Mouse (Mus musculus) c-Kit-positive CD71-positive TER-119-positive erythroid progenitor cells, embryonic 14.5 days (primary cell): Measurements from ENCODE around the gene Nxn.

Experiments used
- DNase-seq: peaks from one replicate; pipeline ENCODE4 v3.0.0-alpha.2; 2013; ENCODE audit warnings: low spot score

The Nxn gene

DNA sequence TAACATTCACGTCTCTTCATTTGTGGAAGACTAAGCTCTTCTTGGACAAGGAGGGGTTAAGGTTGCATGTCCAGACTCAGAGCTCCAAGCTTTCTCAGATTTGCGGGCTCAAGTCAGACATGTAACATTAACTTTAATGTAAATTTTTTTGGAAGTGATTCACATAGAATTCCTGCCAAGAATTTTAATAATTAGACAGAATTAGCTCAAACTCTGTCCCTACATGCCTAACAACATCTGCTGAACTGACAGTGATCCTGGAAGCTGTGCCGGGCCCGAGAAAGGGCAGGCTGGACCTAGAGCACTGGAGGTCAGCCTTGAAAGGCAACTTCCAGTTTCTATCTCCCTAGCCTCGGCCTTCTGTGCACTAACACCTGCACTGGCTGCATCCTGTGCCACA lies 66.7 kb downstream of the Nxn start:
- DNase-seq, result no peak

DNA sequence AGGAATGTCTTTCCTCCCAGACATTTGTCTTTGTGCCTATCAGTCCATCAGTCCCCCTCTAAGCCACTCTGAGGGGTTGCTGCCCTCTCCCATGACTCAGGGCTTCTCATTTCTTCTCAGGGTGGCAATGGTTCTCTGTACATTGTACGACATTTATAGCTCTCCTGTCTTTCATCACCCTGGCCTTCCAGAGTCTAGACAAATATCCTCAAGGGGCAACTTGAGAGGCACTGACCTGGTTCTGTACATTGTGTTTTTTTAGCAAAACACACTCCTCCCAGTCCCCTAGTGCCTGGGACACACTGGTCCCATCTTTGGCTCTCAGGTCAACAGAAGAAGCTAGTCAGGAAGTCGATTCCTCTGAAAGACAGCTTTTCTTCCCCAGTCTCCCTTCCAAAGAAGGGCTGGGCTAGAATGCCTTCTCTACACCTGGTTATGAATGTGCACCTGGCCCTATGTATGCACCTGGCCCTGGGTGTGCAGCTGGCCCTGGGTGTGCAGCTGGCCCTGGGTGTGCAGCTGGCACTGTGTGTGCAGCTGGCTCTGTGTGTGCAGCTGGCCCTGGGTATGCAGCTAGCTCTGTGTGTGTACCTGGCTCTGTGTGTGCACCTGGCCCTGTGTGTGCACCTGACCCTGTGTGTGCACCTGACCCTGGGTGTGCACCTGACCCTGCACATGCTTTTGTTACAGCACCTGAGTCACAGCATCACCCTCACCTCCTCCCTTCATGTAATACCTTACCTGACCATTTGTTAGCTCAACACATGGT lies 70.2 kb downstream of the Nxn start:
- no peak for DNase-seq

DNA sequence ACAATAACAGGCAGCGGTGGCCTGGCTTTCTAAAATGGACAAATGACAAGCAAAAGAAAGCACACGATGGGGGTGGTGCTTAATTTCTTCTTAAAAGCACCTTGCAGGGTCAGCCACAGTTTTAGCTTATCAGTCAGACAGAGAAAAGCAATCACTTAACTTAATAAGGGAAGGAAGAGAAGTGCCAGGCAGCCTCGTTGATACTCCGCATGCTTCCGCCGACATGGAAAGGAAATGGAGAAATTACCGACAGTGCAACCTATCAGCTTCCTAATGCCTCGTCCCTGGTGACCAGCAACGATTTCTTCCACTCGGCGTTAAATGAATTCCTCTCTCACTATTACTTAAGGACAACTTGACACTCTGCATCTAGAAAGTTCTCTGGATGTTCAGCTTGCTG lies 70.9 kb downstream of the Nxn start:
- DNase-seq, result no peak

DNA sequence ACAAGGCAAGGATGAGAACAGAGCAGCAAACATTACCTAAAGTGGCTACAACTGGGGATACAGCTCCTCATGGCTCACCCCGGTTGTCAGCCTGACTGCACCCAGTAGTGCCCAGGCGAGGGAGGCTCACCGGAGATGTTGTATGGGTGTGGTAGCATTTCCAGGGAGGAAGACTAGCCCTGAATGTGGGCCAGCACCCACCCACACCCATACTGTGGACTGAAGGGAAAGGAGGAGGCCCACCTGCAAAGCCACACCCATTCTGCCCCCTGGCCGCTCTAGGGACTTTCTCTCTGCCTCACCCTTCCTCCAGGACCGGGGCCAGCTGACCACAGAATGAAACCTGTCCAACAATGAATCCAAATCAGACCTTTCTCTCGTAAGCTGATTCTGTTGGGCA lies 72.3 kb downstream of the Nxn start:
- DNase-seq, result no peak

DNA sequence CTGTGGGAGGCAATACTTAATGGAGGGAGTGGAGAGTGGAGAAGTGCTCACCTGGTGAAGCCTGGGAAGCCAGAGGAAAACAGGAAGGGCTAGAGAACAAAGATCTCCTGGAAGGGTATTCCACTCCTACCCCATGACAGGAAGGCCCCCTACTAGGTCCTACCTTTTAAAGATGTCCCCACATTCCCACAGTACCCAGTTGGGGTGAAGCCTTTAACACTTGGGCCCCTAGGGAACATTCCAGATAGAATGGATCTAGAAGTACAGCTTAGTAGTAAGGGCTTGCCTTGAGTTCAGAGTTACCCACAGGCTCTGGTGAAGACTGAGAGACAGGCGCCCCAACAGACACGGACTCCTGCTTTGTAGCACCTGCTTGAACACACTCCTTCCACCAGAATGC lies 72.9 kb downstream of the Nxn start:
- no peak for DNase-seq

DNA sequence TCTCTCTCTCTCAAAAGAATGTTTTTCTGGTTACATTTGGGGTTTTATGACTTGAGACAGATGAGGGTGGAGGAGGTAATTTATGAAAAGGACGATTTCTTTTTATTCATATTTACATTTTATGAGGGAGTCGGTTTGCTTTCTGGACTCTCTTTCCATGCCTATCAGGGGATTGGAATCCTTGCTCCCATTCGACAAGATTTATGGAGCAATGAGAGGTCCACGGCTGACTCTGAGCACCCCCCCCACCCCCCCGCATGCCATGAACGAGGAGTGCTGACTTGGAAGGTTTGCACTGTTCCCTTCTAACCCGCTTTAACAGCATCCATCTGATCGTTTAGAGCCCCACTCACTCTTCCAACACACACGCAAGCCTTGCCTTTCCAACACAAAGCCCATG lies 74.1 kb downstream of the Nxn start:
- DNase-seq, result no peak

DNA sequence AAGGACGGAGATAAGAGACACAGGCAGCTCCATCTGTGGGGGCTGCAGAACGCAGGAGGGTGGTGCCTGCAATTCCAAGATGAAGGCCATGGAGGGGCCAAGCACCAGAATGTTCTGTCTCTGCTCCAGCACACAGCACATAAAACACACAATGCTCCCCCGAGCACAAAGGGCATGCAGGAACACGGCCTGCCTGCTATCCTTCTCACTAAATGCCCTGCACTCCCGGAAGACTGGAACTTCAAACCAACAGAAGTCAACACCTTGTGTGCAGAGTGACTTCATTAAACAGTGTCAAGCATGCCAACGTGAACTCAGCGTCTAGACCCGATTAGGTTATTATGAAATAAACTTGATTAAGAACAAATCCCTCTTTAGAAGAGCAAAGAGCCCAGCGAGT lies 74.7 kb downstream of the Nxn start:
- DNase-seq, result no peak

DNA sequence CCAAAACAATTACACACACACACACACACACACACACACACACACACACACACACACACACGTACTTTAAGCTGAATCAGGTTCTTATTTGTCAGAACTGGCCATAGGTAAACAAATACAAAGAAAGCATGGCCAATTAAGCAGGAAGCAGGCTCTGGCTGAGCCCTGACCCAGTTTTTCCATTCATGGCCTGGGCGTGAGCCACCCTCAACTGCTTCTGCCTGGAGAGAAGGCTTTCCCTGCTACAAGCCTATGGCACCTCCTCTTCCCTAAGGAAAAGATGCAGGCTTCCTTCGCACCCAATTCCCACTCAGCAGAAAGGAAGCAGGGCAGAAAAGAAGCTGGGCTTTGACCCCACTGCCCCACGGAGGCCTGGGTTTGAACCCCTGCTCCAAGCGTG lies 76.0 kb downstream of the Nxn start:
- no peak for DNase-seq

DNA sequence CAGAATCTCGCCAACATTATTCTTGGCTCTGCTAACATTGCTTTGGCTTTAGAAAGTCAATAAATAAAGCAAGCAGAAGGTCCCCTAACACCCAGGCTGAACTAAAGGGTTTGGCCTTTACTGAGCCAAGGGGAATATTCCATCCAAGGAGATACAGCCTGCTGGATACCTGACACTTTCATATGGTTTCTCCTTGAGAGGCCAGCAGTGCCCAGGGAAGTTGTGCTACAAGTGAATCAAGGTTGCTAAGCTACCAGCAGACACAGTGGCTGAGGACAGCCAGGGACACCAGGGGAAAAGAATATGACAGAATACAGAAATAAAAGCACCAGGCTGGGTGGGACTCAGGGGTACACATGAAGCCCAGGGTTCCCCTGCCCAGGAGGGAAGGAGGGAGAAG lies 76.9 kb downstream of the Nxn start:
- no peak for DNase-seq

DNA sequence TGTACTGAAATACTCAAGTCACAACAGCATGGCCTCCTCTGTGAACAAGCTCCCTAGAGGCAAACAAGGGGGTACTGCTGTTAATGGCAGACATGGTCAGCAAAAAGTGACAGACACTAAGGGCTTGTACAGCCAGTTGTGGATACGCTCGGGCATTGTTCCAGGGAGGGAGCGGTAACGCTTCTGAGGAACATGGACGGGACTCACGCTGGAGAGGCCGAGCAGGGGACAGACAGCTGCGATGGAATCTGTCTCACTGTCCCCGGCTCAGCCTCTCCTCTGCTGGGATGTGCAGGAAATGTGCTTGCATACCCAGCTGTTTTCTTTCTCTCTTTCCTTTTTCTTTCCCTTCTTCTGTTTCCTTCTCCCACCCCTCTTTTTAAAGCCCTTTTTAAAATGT lies 78.5 kb downstream of the Nxn start:
- no peak for DNase-seq

DNA sequence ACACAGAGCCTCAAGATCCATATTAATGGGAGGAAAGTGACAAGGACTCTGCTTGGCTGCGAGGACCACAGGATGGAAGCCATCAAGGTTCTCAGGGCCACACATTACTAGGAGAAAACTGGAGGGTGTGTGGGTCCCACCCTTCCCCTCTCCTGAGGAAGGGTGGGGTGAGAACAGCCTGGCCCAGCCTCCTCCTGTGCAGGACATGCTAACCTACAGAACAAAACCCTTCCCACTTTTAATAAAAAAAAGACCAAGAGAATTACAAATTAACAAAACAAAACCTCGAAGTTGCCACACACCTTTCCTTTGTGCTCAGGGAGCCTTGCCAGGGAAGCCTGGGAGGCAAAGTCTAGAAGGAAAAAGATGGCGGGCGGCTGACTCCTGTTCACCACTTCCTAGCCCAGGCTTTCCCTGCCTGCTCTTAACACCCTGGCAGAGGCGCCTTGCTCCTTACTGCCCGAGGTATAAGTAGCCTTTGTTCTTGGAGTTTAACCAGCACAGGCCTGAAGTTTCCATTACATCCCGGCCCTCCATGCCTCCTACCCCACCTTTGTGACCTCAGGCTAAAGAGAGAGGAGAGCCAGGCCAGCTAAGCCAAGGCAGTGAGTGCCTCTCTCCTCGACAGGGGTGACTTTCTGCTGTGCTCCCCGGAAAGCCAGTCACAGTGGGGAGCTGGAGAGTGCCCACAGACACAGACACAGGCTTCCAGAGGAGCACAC lies 79.1 kb downstream of the Nxn start:
- DNase-seq, result no peak

DNA sequence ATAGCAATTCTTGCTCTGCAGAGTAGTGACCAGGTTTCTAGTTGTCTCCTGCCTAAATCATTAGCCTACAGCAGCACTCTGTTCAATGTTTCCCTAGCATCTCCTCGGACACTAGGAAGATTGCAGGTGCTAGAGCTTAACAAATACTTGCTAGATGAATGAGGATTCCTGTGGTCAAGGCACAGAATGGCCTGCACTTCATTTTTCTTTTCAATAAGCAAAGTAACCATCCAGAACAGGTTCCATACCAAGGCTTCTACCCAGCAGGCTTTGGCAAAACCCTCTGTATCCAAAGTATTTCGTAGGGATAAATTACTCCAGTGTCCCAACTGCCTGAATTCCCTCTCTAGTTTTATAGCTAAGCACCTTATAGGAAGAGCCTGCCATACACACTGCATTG lies 81.0 kb downstream of the Nxn start:
- DNase-seq, result no peak

DNA sequence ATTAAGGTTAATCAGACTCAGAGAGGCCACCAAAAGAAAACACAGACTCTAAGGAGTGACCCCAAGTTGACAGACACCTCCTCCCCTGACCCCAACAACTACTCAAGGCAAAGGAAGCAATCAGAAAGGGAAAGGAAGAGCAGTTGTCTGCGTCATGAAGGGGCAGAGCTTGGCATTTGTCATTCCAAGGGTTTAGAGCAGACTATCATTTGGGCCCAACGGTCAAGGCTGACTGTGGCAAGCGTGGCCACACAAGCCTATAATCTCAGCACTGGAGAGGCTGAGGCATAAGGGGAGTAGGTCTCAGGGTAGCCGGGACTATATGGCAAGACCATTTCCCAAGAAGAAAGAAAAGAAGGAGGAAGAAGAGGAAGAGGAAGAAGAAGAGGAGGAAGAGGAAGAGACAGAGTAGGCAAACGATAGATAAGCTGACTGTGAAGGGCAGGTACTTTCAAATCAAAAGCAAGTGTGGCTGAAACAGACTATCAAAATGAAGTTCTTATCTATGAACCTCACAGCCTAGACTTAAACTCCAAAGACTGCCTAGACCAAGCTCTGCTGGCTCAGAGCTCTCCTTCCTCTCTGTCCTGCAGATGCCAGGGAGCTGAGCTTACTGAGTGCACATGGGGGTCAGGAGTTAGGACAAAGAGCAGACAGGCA lies 83.0 kb downstream of the Nxn start:
- no peak for DNase-seq

DNA sequence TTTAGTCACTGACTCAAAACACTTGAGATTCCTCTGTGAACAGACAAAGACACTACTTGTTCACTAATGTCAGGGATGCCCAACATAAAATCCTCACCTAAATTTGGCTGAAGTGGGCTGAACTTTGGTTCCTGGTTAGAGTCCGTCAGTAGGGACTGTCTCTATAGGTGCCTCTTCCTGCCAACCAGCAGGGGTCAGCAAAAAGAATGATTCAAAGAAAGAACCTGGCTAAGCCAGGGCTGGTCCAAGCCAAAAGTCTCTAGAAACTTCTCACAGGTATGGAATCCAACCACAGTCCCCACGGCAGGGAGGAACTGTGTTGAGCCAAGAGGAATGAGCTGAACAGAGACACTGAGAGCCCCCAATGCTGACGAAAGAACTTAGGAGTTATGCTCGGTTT lies 84.2 kb downstream of the Nxn start:
- DNase-seq, result no peak

DNA sequence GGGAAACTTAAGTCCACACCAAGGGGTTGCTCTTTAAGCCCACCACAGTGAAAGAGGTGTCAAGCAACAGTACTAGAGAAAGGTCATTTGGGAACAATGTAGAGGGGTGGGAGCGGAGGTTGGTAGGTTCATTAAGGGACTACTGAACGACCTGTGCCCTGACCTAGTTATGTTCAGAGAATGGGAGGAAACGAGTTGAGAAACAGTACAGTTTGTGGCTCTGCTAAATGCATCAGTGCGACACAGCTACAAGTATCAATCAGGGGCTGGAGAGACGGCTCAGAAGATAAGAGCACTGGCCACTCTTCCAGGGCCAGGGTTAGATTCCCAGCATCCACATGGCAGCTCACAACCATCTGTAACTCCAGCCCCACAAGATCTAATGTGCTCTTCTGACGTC lies 84.8 kb downstream of the Nxn start:
- DNase-seq, result no peak

DNA sequence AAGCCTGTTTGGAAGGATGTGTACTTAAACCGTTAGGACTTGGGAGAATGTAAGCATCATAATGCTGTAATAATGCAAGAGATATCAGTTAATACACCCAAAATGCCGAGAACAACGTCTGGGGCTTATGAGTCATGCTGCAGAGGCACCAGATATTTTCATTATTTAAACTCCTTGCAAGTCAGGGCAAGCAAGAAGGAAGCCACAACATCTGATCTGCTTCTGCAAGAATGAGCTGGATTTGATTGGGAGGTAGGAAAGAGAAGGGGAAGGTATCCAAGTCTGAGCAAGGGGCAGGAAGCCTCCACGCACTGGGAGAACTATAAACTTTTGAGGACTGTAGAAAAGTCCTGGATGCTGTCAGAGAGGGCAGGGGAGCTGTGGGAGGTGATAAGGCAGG lies 86.1 kb downstream of the Nxn start:
- no peak for DNase-seq

DNA sequence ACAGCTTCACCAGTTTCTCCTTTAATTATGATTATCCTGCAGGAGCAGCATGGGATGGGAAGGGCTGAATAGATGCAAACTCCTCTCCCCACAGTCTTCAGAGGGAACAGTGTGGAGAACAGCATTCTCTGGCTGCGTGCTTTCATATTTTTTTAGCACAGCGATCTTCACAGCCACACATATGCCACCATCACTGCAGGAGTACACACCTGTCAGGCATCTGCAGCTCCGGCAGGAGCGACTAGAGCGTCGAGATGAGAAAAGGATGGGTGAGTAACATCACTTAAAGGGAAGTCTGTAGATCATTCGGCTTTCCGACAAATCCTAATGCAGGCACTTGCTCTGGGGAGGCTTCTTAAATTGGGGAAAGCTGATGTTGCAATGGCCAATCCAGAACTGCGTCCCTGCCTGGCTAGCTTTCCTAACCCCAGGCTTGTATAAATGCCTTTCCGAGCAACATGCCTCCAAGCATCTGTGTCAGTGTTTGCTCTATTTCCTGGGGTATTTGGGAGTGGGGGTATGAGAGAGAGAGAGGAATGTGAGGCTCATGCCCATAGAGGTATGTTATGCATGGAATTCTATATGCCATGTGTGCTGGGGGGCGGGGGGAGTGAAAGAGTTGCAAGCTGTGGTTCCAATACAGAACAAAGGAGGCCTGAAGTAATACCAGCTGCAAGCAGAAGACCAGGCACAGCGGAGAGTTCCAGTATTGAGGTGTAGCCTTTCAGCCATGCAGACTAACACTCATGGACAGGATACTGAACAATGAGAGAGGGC lies 87.5 kb downstream of the Nxn start:
- no peak for DNase-seq

DNA sequence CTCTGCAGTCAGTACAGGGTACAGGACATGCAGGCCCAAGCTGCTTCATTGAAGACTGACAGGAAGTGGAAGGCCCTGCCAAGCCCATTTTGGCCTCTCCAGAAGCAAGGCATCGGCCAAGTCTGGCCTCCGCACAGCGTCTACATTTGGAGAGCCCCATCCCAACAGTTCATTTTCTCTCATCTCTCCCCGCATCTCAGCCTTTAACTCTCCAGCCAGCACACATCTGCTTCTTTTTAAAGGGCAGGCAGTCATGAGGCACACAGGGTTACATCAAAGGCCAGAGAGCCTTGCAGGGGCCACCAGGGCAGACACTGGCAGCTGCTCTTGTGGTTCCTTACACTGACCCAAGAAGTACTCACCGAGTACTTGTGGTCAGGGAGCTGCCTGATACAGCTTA lies 89.1 kb downstream of the Nxn start:
- no peak for DNase-seq

DNA sequence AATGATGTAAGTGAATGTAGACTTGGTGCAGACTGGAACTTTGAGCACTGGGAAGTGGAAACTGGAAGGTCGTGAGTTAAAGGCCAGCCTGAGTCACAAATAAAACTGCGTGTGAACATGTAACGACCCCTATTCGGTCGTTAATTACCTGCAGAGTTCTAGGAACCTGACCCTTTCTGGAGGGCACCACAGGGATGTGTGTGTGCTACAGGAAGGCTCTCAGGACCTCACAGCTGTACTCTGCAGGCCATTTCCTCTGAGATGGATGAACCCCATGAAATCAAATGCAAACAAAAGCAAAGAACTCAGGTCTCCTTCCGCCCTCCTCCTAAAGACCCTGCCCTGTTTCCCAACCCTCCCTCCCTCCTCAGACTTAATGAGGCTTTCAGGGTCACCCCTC lies 89.9 kb downstream of the Nxn start:
- DNase-seq, result no peak

DNA sequence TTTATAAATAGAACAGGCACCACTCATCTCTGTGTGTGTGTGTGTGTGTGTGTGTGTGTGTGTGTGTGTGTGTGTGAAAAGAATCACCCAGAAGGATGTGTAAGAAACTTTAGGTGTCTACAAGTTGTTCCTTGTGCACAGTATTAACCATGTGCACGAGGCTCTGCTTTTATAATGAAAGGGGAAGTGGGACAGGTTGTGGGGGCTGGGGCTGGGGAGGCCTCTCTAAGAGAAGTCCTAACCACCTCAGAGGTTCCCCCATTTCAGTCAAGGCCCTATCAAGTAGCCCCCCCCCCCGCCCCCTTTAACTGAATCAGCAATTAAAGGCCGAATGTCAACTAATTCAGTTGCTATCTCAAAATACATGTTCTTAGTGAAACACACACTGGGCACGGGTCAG lies 92.2 kb downstream of the Nxn start:
- DNase-seq, result no peak

DNA sequence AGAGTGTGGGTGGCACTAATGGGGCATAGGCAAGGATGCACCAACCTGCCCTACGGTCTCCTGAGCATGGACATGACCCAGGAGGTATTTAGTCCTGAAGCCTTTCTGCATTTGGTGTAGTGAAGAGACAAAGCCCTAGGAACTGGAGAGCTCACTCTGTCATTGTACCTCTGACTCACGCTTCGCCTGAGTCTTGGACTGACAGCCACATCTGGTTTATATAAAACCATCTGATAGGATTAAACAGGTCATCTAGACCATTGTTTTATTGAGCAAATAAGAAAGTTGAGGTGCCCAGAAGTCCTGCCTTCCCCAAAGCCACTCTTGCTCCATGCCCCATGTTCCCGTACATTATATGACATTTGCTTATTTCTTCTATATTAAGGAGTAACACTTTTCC lies 93.4 kb downstream of the Nxn start:
- DNase-seq, result no peak

DNA sequence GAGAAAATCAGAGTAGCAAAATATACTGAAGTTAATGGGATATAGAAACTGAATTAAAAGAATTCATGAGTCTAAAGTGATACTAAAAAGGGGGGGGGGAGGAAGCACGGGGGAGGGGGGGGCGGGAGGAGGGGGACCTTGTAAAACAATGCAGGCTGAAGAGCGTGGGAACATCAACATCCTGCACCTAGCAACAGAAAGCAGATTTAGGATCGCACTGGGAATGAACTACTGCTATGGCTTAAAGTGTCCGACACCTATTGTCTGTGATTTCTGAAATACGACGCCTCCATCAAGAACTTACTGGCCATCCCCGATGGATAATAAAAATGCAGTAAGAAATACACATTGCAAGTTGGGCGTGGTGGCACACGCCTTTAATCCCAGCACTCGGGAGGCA lies 95.6 kb downstream of the Nxn start:
- no peak for DNase-seq

DNA sequence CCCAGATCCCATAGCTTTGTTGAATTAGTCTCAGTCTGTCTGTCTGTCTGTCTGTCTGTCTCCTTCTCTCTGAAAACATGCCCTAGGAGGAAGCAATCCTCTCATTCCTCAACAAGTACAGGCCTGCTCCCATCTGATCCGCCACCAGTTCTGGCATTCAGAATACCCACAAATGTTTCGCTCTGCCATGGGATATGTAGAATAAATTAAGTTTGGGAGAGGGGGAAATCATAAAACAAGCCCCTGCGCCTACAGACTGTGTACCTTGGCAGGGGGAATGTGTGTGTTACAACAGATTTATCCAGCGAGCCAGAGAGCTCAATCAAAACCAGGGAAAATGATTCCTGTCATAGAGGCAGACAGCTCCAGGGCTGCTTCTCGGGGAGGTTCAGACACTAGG lies 98.1 kb downstream of the Nxn start:
- no peak for DNase-seq
